Comparison of ENCODE assay signal across 17 mouse cellular contexts in the genomic region with DNA sequence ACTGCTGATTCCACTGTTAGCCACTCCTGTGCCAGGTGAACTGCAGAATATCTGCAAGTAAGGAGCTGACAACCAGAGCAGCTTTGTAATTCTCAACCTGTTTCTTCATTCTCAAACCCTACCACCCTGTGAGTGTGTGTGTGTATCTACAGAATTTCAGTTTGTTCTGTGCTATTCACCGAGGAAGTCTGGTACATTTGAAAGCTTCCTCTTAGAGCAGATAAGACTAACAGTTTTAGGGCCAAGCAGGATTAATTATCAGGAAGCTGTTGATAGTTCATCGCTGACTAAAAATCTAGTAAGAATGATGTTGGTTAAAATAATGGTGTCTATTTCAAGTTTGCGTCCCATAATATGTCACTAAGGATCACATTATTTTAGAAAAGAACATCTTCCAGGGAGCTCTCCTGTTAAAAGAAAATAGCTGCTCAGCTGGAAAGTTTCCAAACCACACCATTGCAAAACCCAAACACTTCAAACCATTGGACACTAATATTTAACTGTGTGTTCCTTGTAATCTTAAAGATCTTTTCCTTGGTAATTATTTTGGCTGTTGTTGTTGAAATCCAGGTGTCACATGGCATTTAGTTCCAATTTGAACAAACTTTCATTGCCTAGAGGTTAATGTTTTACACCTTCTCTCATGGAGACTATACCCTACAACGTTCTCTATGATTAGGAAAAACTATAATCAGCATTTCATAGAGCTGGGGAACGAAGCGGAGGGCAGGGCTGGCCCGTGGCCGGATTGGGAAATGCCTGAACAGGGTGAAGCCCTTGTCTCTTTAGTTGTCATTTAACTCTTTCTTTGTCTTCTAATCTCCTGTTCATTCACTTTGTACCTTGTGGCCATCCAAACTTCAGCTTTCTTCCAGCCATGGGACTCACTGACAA. TPM values are rescaled to one million over a fixed set of nuclear protein-coding genes. Genes with fewer than 3 reads are reported as not detected.
A peak's percentile ranks its signal among the peaks of the same experiment; 100 is the strongest.
DNase-seq lines count a peak whose midpoint lies in the region; ATAC-seq and TF ChIP-seq lines count a peak whose summit lies in the region.
"Had no signal": no experiment of that assay in that cellular context is flagged by ENCODE, and none has a peak within 500 bp of the region (broad histone marks: within the 10 kb centered on the region; RNA-seq: fewer than 3 reads in every experiment).

No protein-coding gene starts in this region.

- H3K79me2 ChIP-seq in MEL (ENCODE audit: control insufficient read depth, insufficient read depth, low read length, poor library complexity): no peaks in the 10 kb centered on the region

- TF ChIP-seq CTCF in MEL (IDR thresholded peaks at IDR 0.05 in 2 of 3, conservative IDR thresholded peaks at IDR 0.05 in 1 of 3; ENCODE audit: control insufficient read depth in 1 of 3, insufficient read depth in 1 of 3, low read depth in 2 of 3, low read length in 3 of 3, poor library complexity in 1 of 3, severe bottlenecking in 1 of 3): no peak

- TF ChIP-seq RAD21 in MEL (IDR thresholded peaks at IDR 0.05; ENCODE audit: low read depth, low read length): no peak

- H3K9me3 ChIP-seq in MEL (replicated peaks; ENCODE audit: insufficient read depth, low read length): no peaks in the 10 kb centered on the region
- H3K9me3 ChIP-seq in midbrain, embryonic 10.5 days (replicated peaks): no peaks in the 10 kb centered on the region
- H3K9me3 ChIP-seq: heart, embryonic 10.5 days; hindbrain, embryonic 10.5 days; midbrain, embryonic 15.5 days; neural tube, embryonic 15.5 days had no signal

- peak; percentile 67 for ATAC-seq in common myeloid progenitor, adult 5-6 weeks (replicated peaks; ENCODE audit: low read depth, poor library complexity, severe bottlenecking)
- peak; percentile 49 for ATAC-seq in megakaryocyte, adult 5-6 weeks (ENCODE audit: poor library complexity, severe bottlenecking)
- ATAC-seq: midbrain, embryonic 15.5 days had no signal

- H3K4me3 ChIP-seq in MEL (ENCODE audit: control insufficient read depth in 1 of 2, insufficient read depth in 1 of 2, low read depth in 2 of 2, low read length in 2 of 2): peak overlapping the region; percentile 12 to 14; a peak in 3 of 4 replicates
- H3K4me3 ChIP-seq in midbrain, embryonic 10.5 days: no peak overlapping the region
- H3K4me3 ChIP-seq: heart, embryonic 10.5 days; hindbrain, embryonic 10.5 days; midbrain, embryonic 15.5 days; neural tube, embryonic 15.5 days had no signal

- DNase-seq in heart, adult 8-10 months (ENCODE audit: low spot score): peak; percentile 46
- no peak for DNase-seq in heart, postnatal 4 days
- DNase-seq in MEL (ENCODE audit: low read depth, low spot score): peak; percentile 80
- no peak for DNase-seq in embryo, embryonic 9.5 days (ENCODE audit: extremely low spot score)
- no peak for DNase-seq in midbrain, embryonic 10.5 days (ENCODE audit: low spot score)
- DNase-seq: adrenal gland, postnatal 25 days; cerebellum, adult 18-20 months; kidney, adult 11 months; thymus, adult 18-20 months had no signal

- peak overlapping the region; percentile 97 for H3K27ac ChIP-seq in MEL (ENCODE audit: control insufficient read depth, low read depth, low read length)
- no peak overlapping the region for H3K27ac ChIP-seq in midbrain, embryonic 10.5 days (replicated peaks)
- H3K27ac ChIP-seq: heart, embryonic 10.5 days; hindbrain, embryonic 10.5 days; liver, embryonic 14.5 days; midbrain, embryonic 15.5 days; neural tube, embryonic 15.5 days had no signal

- H3K4me1 ChIP-seq in MEL (ENCODE audit: control insufficient read depth in 1 of 2, insufficient read depth in 2 of 2, low read length in 2 of 2): peaks cover 16 to 25% of the 10 kb centered on the region in 2 experiments
- H3K4me1 ChIP-seq in midbrain, embryonic 10.5 days: no peaks in the 10 kb centered on the region
- H3K4me1 ChIP-seq: hindbrain, embryonic 10.5 days; midbrain, embryonic 15.5 days; neural tube, embryonic 15.5 days had no signal

- WGBS in midbrain, embryonic 10.5 days: 92% methylated on average over 8 of the region's 8 CpGs

- peak; percentile 92 to 98 for TF ChIP-seq EP300 in MEL (IDR thresholded peaks at IDR 0.05; ENCODE audit: low read depth in 1 of 2, low read length in 2 of 2)

- TF ChIP-seq POLR2A in MEL (IDR thresholded peaks at IDR 0.05; ENCODE audit: control insufficient read depth in 1 of 2, insufficient read depth in 1 of 2, low read depth in 1 of 2, low read length in 2 of 2, poor library complexity in 1 of 2): peak in 1 of 2 experiments; percentile 43; a peak in 1 of 4 replicates

- no peaks in the 10 kb centered on the region for H3K27me3 ChIP-seq in MEL (ENCODE audit: control insufficient read depth in 1 of 2, insufficient read depth in 2 of 2, low read length in 2 of 2)
- H3K27me3 ChIP-seq in midbrain, embryonic 10.5 days (ENCODE audit: low read depth, poor library complexity, severe bottlenecking): no peaks in the 10 kb centered on the region
- H3K27me3 ChIP-seq: midbrain, embryonic 15.5 days; neural tube, embryonic 15.5 days had no signal

- H3K36me3 ChIP-seq in MEL (ENCODE audit: control insufficient read depth in 1 of 2, insufficient read depth in 2 of 2, low read length in 2 of 2): peaks cover 0 to 44% of the 10 kb centered on the region in 2 experiments; a peak in 2 of 4 replicates
- H3K36me3 ChIP-seq in midbrain, embryonic 10.5 days: no peaks in the 10 kb centered on the region
- H3K36me3 ChIP-seq: heart, embryonic 10.5 days; hindbrain, embryonic 10.5 days; midbrain, embryonic 15.5 days; neural tube, embryonic 15.5 days had no signal

- H3K9ac ChIP-seq in MEL (ENCODE audit: control insufficient read depth, low read depth, low read length, poor library complexity, severe bottlenecking): peak overlapping the region; percentile 31; the same call in 1 of the 2 replicates
- H3K9ac ChIP-seq: liver, embryonic 14.5 days; midbrain, embryonic 15.5 days; neural tube, embryonic 15.5 days had no signal

TF ChIP-seq in MEL, 35 proteins besides CTCF, POLR2A, EP300 and RAD21 (continues in another document):
- TF ChIP-seq MAZ (IDR thresholded peaks at IDR 0.05; ENCODE audit: low read depth, low read length) (no peak), ZMIZ1 (IDR thresholded peaks at IDR 0.05; ENCODE audit: low read depth, low read length) (no peak), ZC3H11A (IDR thresholded peaks at IDR 0.05; ENCODE audit: low read depth, low read length) (no peak), MEF2A (IDR thresholded peaks at IDR 0.05; ENCODE audit: extremely low read depth, insufficient replicate concordance, low read depth, low read length, poor library complexity, severe bottlenecking) (no peak), USF2 (IDR thresholded peaks at IDR 0.05; ENCODE audit: borderline replicate concordance in 1 of 2, insufficient read depth in 1 of 2, low read depth in 1 of 2, low read length in 2 of 2) (no peak), USF1 (IDR thresholded peaks at IDR 0.05; ENCODE audit: low read depth, low read length) (no peak), MYB (IDR thresholded peaks at IDR 0.05; ENCODE audit: low read depth, low read length) (peak; percentile 95), E2F4 (IDR thresholded peaks at IDR 0.05; ENCODE audit: borderline replicate concordance, low read depth, low read length) (no peak), GATA1 (IDR thresholded peaks at IDR 0.05; ENCODE audit: low read depth, low read length) (peak; percentile 96), UBTF (IDR thresholded peaks at IDR 0.05; ENCODE audit: borderline replicate concordance, insufficient read depth, low read depth, low read length) (no peak), KAT2A (conservative IDR thresholded peaks at IDR 0.05; ENCODE audit: low read depth, low read length) (no peak), ETS1 (IDR thresholded peaks at IDR 0.05; ENCODE audit: low read depth, low read length) (peak; percentile 82), ZNF384 (IDR thresholded peaks at IDR 0.05; ENCODE audit: low read depth, low read length) (no peak), RCOR1 (IDR thresholded peaks at IDR 0.05; ENCODE audit: low read depth, low read length) (peak; percentile 84), SMC3 (IDR thresholded peaks at IDR 0.05; ENCODE audit: low read depth, low read length) (no peak), POLR2AphosphoS5 (IDR thresholded peaks at IDR 0.05; ENCODE audit: borderline replicate concordance, low read depth, low read length) (no peak), TBP (IDR thresholded peaks at IDR 0.05; ENCODE audit: low read depth, low read length) (peak; percentile 62; the same call in 1 of the 2 replicates), MXI1 (IDR thresholded peaks at IDR 0.05; ENCODE audit: low read depth, low read length) (peak; percentile 49), CHD2 (IDR thresholded peaks at IDR 0.05; ENCODE audit: low read length) (no peak), NRF1 (IDR thresholded peaks at IDR 0.05; ENCODE audit: insufficient read depth, low read depth, low read length, poor library complexity, severe bottlenecking) (no peak), SIN3A (IDR thresholded peaks at IDR 0.05; ENCODE audit: low read length) (peak; percentile 70), HCFC1 (IDR thresholded peaks at IDR 0.05; ENCODE audit: low read depth, low read length) (no peak), ELF1 (IDR thresholded peaks at IDR 0.05; ENCODE audit: low read depth, low read length) (no peak; the same call in 1 of the 2 replicates), MYC (IDR thresholded peaks at IDR 0.05; ENCODE audit: low read depth, low read length) (0 out of 2 replicates have a peak, but pooled peaks have one; percentile 17), ZKSCAN1 (IDR thresholded peaks at IDR 0.05; ENCODE audit: low read depth, low read length) (no peak)

RNA-seq across cellular contexts. Expression of gene Tent5a, which starts 16.0 kb away (rescaled TPM):
- total RNA-seq in heart, adult 8-10 months (2022): 1 to 10 TPM; 5.2 to 9.2 (median 7.7) TPM
- total RNA-seq in heart, postnatal 4 days (2021): 10 to 100 TPM; 23.2 to 26.2 TPM
- 7.0 and 9.5 TPM in 2 replicates for total RNA-seq in MEL (2012; rRNA removed)
- polyA plus RNA-seq in MEL (2012; ENCODE audit: insufficient read depth in 1 of 2, insufficient read length in 2 of 2, low read depth in 1 of 2, low replicate concordance in 2 of 2, missing spikeins in 1 of 2): 10 to 100 TPM in 1 of 2 experiments, not detected in 1; 15.2 TPM
- 23.4 and 32.7 TPM in 2 replicates for total RNA-seq in common myeloid progenitor, adult 5-6 weeks (2017)
- 89.0 and 96.3 TPM in 2 replicates for total RNA-seq in megakaryocyte, adult 5-6 weeks (2015)
- 68.9 and 70.0 TPM in 2 replicates for total RNA-seq in megakaryocyte, adult 5-6 weeks (2017)
- 2.0 and 3.6 TPM in 2 replicates for polyA plus RNA-seq in midbrain, embryonic 10.5 days (2016; fragmentation: Nextera tagmentation; extraction: Ambion mirVana)

RNA-seq across cellular contexts. Expression of gene Gm11114, which starts 30.6 kb away (rescaled TPM):
- not detected for total RNA-seq in heart, adult 8-10 months (2022)
- not detected for total RNA-seq in heart, postnatal 4 days (2021)
- not detected in 2 replicates for total RNA-seq in MEL (2012; rRNA removed)
- not detected for polyA plus RNA-seq in MEL (2012; ENCODE audit: insufficient read depth in 1 of 2, insufficient read length in 2 of 2, low read depth in 1 of 2, low replicate concordance in 2 of 2, missing spikeins in 1 of 2)
- not detected in 2 replicates for total RNA-seq in common myeloid progenitor, adult 5-6 weeks (2017)
- not detected in 2 replicates for total RNA-seq in megakaryocyte, adult 5-6 weeks (2015)
- not detected in 2 replicates for total RNA-seq in megakaryocyte, adult 5-6 weeks (2017)
- polyA plus RNA-seq in midbrain, embryonic 10.5 days (2016; fragmentation: Nextera tagmentation; extraction: Ambion mirVana): not detected in 2 replicates
- total RNA-seq: adrenal gland, postnatal 25 days; left cerebral cortex, postnatal 10 days had no signal
- polyA plus RNA-seq: heart, embryonic 10.5 days; hindbrain, embryonic 10.5 days; liver, embryonic 14.5 days; midbrain, embryonic 15.5 days; neural tube, embryonic 15.5 days had no signal

Comparison
In these comparisons a context has a peak if more than half of its experiments do, and no peak if none do; other contexts are left out.
1. DNase-seq: peak in heart, adult 8-10 months (single experiment) and MEL (single experiment); none in heart, postnatal 4 days (single experiment), embryo, embryonic 9.5 days (single experiment) and midbrain, embryonic 10.5 days (single experiment).